Mouse (Mus musculus): ENCODE measurements around the gene 4930516K23Rik.

Gene 4930516K23Rik

DNA sequence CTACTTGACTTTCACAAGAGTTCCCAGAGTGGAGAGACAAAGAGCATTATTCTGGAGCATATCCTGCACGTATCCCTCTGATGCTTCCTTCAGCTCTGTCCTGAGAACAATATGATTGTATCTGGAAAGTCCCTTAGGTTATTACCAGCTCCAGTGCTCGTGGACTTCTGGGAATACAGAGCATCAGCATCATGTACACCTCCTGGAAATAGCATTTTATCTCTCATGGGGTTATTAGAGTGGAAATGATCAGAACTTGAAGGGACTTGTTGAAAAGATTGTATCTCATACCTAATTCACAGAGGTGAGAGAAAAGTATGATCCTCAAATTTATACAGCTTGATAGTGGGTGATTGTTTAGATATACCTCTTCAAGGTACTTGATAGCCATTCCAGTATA is at the start of gene 4930516K23Rik:
4930516K23Rik (minus strand) TSS at position 101 of the 400 bp plus-strand sequence.
- DNase-seq (ENCODE audit: low read depth, low spot score) = no peak

DNA sequence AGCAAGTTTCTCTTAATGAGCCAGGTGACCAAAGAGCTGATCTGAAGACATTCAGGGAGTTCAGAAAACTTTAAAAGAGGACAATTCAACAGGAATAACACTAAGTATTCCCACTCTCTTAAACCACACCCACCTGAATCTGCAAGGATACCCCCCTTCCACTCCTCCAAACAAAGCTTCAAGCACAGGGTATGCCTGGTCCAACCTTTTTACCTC is 43.4 kb upstream of the 4930516K23Rik start, which contains the start of gene Olfr646:
Olfr646 (plus strand) TSS at position 117 of the 216 bp plus-strand sequence.
- no peak for DNase-seq (ENCODE audit: low read depth, low spot score)

DNA sequence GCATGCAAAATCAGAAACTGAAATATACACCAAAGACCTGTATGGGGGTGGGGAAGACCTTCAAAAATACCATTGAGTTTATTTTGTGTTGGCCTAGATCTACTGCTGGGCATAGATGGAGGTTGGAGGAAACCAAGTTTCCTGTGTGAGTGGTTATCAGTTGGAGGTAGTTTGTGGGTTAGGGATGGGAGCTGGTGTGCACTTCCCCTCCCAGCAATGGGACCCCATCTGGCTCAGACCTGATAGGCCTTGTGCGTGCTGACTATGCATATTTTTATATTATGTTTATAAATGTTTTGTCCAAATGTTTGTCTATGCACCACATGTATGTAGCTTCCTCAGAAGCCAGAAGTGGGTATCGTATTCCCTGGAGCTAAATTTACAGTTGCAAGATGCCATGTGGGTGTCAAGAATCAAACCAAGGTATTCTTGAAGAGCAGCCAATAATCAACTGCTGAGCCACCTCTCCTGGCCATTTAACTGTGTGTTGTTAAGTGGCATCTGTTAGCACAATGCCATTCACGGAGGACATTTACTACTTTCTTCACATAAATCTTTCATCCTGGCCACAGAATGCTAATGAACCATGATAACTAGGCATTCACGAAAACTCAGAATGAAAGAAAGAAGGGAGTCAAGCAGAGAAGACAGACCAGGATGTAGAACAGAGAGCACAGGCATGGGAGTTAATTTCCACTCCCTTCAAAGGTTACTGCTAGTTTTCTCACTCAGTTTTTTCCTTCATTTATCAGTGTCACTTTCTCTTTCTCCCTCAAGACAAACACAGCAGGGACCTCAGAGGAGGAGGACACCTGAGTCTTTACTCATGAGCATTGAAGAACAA is 42.9 kb upstream of the 4930516K23Rik start:
- DNase-seq (ENCODE audit: low read depth, low spot score) = no peak

DNA sequence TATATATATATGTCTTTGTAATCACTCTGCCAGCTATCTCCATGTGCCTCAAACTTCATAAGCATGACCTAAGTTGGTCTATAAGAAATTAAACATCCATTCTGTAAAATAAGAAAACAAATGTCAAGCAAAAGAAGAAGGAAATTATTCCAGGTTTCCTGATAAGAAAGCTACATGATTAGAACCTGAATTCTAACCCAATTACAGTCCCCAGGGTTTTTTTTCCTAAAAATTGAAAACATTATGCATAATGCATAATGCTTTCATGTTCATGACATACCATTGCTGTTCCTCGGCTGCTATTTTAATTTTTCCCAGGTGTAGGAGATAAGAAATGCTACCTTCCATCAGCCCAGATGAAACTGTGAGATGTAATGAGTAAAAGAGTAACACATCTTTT is 24.1 kb upstream of the 4930516K23Rik start, which contains the start of gene Olfr645:
Olfr645 (minus strand) TSS at position 101 of the 400 bp plus-strand sequence.
- DNase-seq (ENCODE audit: low read depth, low spot score) = no peak

DNA sequence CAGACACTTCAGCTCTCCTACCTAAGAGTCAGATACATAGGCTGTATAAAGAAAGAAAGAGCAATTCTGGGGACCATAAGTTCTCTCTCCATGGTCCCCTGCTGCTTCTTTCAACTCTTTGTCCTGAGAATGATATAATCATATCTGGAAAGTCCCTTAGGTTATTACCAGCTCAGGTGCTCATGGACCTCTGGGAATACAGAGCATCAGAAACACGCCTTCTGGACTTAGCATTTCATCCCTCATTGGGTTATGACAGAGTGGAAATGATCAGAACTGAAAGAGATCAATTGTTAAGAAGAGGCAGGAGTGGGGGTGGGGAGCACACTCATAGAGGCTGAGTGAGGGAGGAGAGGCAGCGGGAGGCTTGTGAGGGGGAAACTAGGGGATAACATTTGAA is 10.5 kb upstream of the 4930516K23Rik start, which contains the start of gene Olfr644:
Olfr644 (minus strand) TSS at position 101 of the 400 bp plus-strand sequence.
- DNase-seq (ENCODE audit: low read depth, low spot score) = no peak

DNA sequence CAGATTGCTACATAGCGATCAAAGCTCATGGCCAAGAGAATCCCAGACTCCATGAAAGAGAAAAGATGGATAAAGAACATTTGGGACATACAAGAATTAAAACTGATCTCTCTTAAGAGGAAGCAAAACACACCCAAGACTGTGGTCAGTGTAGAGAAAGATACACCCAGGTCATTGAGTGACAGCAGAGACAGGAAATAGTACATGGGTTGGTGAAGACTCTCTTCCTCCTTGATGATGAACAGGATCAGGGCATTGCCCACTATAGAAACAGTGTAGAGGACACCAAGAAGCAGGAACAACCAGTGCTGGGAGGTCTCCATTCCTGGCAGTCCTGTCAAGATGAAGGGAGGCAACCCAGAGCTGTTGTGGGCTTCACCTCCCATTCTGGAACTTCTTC is 2.0 kb downstream of the 4930516K23Rik start:
- no peak for DNase-seq (ENCODE audit: low read depth, low spot score)

DNA sequence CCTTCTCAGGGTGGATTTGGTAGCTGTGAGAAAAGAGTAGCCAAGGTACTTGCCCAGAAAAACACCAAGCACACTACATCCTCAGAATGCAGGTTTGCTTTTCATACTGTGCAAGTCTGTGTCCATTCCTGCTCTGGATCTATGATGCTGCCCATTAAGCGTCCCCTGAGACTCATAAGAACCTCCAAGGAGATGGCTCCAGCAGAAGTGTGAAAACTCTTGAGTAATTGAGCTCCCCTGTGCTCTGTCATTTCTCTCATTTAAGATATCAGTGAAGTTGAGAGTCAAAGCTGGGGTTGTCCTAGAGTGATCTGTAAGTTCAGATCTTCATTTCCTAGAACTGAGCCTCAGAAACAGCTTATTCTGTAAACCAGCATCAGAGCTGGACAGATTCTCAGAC is 8.7 kb downstream of the 4930516K23Rik start, which contains the start of gene Olfr642:
Olfr642 (minus strand) TSS at position 101 of the 400 bp plus-strand sequence.
- DNase-seq (ENCODE audit: low read depth, low spot score) = no peak

DNA sequence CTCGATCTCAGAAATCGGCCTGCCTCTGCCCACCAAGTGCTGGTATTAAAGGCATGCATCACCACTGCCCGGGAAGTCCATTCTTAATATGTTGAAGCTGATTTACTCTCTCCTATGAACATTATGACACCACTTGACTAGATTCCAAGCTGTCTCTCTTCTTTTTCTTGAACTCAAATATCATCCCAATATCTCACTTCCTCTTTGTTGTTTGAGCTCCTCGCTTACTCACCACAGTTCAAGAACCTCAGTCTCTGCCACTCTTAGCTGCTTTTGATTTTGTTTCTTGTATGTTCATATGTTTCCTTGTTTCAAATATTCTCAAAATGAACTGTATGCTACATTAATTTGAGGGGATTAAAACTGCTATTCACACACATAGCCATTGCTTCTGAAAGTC is 10.5 kb downstream of the 4930516K23Rik start:
- DNase-seq (ENCODE audit: low read depth, low spot score) = no peak

DNA sequence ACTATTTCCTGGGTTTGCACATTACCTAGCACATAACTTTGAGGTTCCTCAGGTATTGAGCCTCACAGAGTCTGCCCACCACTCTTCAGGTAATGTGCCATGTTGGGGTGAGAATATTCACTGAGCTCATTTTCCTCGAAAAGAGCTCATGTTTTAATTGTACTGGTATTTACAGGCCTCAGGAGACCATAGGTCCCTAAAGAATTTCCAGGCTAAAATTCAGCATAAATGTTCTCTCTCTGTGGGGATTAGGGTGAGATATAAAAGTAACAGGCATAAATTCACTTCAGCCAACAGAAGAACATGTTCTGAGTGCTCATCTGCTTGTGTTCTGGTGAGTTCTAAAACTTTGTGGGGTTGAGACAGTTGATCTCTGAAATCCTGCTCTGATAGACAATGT is 26.1 kb downstream of the 4930516K23Rik start, which contains the start of gene Olfr641:
Olfr641 (plus strand) TSS at position 301 of the 400 bp plus-strand sequence.
- no peak for DNase-seq (ENCODE audit: low read depth, low spot score)

DNA sequence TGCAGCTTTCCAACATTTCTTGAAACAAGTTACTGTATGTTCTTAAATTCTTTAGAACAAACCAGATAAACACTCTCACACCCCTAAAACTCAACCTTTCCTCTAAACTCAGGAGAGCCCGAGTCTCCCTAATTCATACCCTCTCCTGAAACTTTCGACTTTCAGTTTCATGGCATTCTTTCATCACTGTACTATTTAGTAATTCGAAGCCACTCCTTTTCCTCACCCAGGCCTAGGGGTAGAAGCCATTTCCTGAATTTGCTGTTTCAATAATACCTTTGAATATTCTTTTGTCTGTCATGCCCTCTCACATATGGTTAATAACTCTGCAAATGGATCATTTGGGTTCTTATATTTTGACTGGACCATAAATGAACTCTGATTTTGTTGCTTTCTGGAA is 34.3 kb downstream of the 4930516K23Rik start:
- DNase-seq (ENCODE audit: low read depth, low spot score) = no peak

DNA sequence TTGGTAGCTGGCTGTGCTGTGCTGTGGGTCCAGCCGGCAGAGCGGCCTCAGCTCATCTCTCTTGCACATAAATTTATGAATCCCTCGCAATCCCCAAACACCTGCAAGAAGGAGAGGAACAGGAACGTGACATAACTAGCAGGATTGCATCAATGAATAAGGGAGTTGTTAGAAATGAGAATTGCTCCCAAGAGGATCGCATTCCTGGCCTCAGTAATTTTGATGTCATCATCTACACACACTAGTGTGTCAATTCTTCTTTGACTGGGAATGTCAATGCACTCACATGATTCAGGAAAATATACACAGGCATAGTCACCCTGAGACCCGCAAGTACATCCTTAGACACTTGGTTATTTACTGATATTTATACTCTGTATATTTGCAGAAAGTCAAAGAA is 35.8 kb downstream of the 4930516K23Rik start, which contains the start of gene Olfr640:
Olfr640 (minus strand) TSS at position 101 of the 400 bp plus-strand sequence.
- DNase-seq (ENCODE audit: low read depth, low spot score) = no peak

DNA sequence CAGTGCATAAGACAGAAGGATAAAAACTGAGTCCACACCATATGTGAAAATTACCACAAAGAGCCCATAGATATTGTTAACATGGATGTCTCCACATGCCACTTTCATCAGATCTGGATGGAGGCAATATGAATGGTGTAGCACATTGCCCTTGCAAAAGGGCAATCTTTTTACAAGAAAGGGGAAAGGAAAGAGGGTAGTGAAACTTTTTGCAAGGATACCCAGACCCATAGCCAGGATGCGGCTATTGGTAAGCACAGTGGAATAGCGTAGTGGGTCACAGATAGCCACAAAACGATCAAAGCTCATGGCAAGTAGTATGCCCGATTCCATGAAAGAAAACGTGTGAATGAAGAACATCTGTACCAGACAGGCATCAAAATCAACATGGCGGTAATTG is 39.6 kb downstream of the 4930516K23Rik start:
- no peak for DNase-seq (ENCODE audit: low read depth, low spot score)

DNA sequence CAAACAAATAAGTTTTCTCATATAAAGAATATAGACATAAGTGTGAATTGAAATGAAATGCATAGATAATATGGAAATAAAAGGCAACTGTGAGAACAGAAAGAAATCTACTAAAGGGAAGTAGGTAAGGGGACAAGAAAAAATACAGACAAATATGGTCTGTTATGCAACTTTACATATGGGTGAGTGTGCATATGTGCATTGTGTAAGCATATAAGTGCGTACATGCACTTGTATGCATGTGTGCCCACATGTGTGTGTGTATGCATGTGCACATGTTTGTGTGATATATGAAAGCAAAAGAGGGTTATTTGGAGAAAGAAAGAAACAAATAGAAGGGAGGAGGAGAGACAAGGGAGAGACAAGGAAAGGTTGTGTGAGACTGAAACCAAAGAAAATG is 42.3 kb downstream of the 4930516K23Rik start:
- DNase-seq (ENCODE audit: low read depth, low spot score) = no peak

DNA sequence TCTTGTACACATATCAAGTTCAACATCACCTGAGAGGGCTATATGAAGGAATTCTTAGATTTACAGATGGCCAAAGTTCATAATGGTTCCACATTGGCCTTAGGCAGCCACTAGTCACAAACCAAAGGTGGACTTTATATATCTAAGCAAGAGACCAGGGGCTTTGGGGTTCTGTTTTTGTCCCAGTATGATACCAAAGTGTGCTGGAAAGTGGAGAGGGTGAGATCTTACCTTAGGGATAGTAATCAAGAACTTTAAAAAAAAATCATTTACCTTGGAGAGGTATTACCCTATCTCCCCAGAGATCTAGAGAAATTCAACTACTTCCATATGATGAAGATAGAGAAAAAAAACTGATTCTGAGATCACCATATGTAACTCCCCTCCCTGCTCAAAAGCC is 44.0 kb downstream of the 4930516K23Rik start, which contains the start of gene Olfr639:
Olfr639 (minus strand) TSS at position 101 of the 400 bp plus-strand sequence.
- DNase-seq (ENCODE audit: low read depth, low spot score) = no peak
